Mouse (Mus musculus): ENCODE results near the gene Gjb6.

- TF ChIP-seq POLR2A (IDR thresholded peaks at IDR 0.05; ENCODE audit: borderline replicate concordance, insufficient read depth, low read length) (no peak), CTCF (IDR thresholded peaks at IDR 0.05; ENCODE audit: borderline replicate concordance, insufficient read depth, low read depth, low read length) (no peak)
These were observed 29.7 kb downstream of the Gjb6 start for GRCm38 (mm10) chr14:57103711-57104105.

All from cerebellum, adult 2 months (tissue).